Mouse (Mus musculus): ENCODE measurements around the gene Grin2a. TPM values are rescaled to one million over a fixed set of nuclear protein-coding genes. Genes with fewer than 3 reads are reported as not detected.

Grin2a gene
- polyA plus RNA-seq, 1 experiment from 2014 or later = 2.2 TPM

GRCm38 (mm10) chr16:9959340-9959739, 36.0 kb downstream of the Grin2a start:
- H3K9ac ChIP-seq = no peak overlapping the region
- H3K27ac ChIP-seq = no peak overlapping the region
- no peak overlapping the region for H3K4me3 ChIP-seq
- H3K4me1 ChIP-seq = no peaks in the 10 kb centered on the region
- 68% methylated on average over 1 of the region's 1 CpGs for WGBS
- H3K27me3 ChIP-seq = no peaks in the 10 kb centered on the region
- no peaks in the 10 kb centered on the region for H3K36me3 ChIP-seq
- H3K4me2 ChIP-seq (replicated peaks) = no peak overlapping the region
- H3K9me3 ChIP-seq = no peaks in the 10 kb centered on the region
- no peak for ATAC-seq (ENCODE audit: low FRiP score, low read depth)

DNA sequence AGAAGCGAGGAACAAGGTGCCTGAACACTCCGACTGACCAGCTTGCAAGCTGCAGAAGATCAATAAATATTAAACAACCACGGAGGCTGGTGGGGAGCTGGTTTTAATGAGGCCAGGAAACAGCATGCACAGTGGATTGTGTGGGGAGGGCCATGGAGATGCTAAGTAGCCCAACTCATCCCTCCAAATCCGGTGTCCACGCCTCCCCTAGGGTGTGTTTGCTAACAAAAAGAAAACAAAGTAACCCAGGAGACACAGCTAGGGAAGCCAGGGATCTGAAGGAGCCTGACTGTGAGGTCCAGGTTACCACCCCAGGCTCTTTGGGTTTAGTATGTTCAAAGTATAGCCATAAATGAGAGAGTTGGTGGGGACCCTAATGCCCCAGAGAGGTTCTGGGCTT, 41.1 kb downstream of the Grin2a start:
- H3K4me1 ChIP-seq = no peaks in the 10 kb centered on the region
- no peak overlapping the region for H3K4me3 ChIP-seq
- no peaks in the 10 kb centered on the region for H3K9me3 ChIP-seq
- no peak overlapping the region for H3K27ac ChIP-seq
- H3K36me3 ChIP-seq = no peaks in the 10 kb centered on the region
- ATAC-seq (ENCODE audit: low FRiP score, low read depth) = no peak
- WGBS = 28% methylated on average over 5 of the region's 5 CpGs
- H3K4me2 ChIP-seq (replicated peaks) = no peak overlapping the region
- no peak overlapping the region for H3K9ac ChIP-seq
- H3K27me3 ChIP-seq = no peaks in the 10 kb centered on the region

GRCm38 (mm10) chr16:9953396-9953831, 41.9 kb downstream of the Grin2a start:
- WGBS = 82% methylated on average over 5 of the region's 5 CpGs

GRCm38 (mm10) chr16:9949250-9949649, 46.1 kb downstream of the Grin2a start:
- H3K36me3 ChIP-seq = no peaks in the 10 kb centered on the region
- no peaks in the 10 kb centered on the region for H3K4me1 ChIP-seq
- no peaks in the 10 kb centered on the region for H3K27me3 ChIP-seq
- H3K9ac ChIP-seq = no peak overlapping the region
- no peak overlapping the region for H3K27ac ChIP-seq
- H3K4me3 ChIP-seq = no peak overlapping the region
- no peak; the same call in 1 of the 2 replicates for ATAC-seq (ENCODE audit: low FRiP score, low read depth)
- no peak overlapping the region for H3K4me2 ChIP-seq (replicated peaks)
- H3K9me3 ChIP-seq = no peaks in the 10 kb centered on the region
- 73% methylated on average over 3 of the region's 3 CpGs for WGBS

More at GRCm38 (mm10) chr16:9953396-9953831, 41.9 kb downstream of the Grin2a start:
- Histone ChIP-seq H3K9ac (no peak overlapping the region), H3K27me3 (no peaks in the 10 kb centered on the region), H3K4me1 (no peaks in the 10 kb centered on the region), H3K9me3 (no peaks in the 10 kb centered on the region), H3K36me3 (no peaks in the 10 kb centered on the region), H3K4me2 (replicated peaks) (no peak overlapping the region), H3K27ac (no peak overlapping the region), H3K4me3 (no peak overlapping the region)
- ATAC-seq (ENCODE audit: low FRiP score, low read depth) = no peak

DNA sequence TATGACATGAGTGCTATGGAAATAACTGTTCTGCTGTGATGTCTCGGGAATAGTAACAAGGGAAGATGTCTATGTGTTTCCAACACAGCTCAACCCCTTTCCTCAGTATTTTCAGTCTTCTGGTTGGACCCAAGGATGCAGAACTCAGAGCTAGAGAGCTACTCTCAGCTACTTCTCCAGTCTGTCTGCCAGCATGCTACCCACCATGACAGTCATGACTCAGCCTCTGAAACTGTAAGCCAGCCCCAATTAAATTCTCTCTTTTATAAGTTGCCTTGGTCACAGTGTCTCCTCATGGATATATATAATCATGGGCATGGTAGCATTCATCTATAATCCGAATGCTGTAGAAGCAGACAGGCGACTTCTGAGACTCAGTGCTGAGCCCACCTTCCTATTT, 47.9 kb downstream of the Grin2a start:
- H3K4me3 ChIP-seq = no peak overlapping the region
- no peak for ATAC-seq (ENCODE audit: low FRiP score, low read depth)
- no peak overlapping the region for H3K9ac ChIP-seq
- no peaks in the 10 kb centered on the region for H3K36me3 ChIP-seq
- WGBS = 85% methylated on average over 3 of the region's 3 CpGs
- no peaks in the 10 kb centered on the region for H3K9me3 ChIP-seq
- no peak overlapping the region for H3K27ac ChIP-seq
- no peaks in the 10 kb centered on the region for H3K4me1 ChIP-seq
- H3K4me2 ChIP-seq (replicated peaks) = no peak overlapping the region
- no peaks in the 10 kb centered on the region for H3K27me3 ChIP-seq

- Histone ChIP-seq H3K4me2 (replicated peaks) (no peak overlapping the region), H3K27ac (no peak overlapping the region), H3K36me3 (no peaks in the 10 kb centered on the region), H3K9ac (no peak overlapping the region), H3K4me1 (no peaks in the 10 kb centered on the region), H3K9me3 (no peaks in the 10 kb centered on the region), H3K27me3 (no peaks in the 10 kb centered on the region), H3K4me3 (no peak overlapping the region)
- 66% methylated on average over 5 of the region's 5 CpGs for WGBS
- no peak for ATAC-seq (ENCODE audit: low FRiP score, low read depth)
Observed at GRCm38 (mm10) chr16:9944836-9945235, 50.5 kb downstream of the Grin2a start.

GRCm38 (mm10) chr16:9941306-9941930, 53.9 kb downstream of the Grin2a start:
- H3K9me3 ChIP-seq = no peaks in the 10 kb centered on the region
- 39% methylated on average over 8 of the region's 8 CpGs for WGBS

DNA sequence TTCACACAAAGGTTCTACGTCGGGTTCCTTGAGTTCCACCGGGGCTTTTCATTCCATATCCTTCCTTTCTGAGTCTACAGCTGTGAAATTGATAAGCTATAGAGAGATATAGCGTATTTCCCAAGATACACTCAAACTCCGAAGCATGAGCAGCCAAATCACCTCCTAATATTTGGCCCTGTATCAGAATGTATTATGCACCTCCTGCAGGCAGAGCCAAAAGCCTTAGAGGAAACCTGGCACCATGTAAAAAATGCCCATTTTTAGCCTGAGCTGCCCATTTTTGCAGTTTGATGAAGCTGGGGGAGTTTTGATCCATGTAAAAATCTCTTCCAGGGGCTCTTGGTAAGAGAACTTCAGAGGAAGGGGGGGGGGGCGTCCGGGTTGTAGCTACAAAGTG, 54.6 kb downstream of the Grin2a start:
- no peak overlapping the region for H3K9ac ChIP-seq
- no peaks in the 10 kb centered on the region for H3K27me3 ChIP-seq
- no peak overlapping the region for H3K4me3 ChIP-seq
- no peak for ATAC-seq (ENCODE audit: low FRiP score, low read depth)
- H3K27ac ChIP-seq = no peak overlapping the region
- no peaks in the 10 kb centered on the region for H3K36me3 ChIP-seq
- 87% methylated on average over 7 of the region's 7 CpGs for WGBS
- no peak overlapping the region for H3K4me2 ChIP-seq (replicated peaks)
- no peaks in the 10 kb centered on the region for H3K9me3 ChIP-seq
- no peaks in the 10 kb centered on the region for H3K4me1 ChIP-seq

More at GRCm38 (mm10) chr16:9941306-9941930, 53.9 kb downstream of the Grin2a start:
- Histone ChIP-seq H3K27me3 (no peaks in the 10 kb centered on the region), H3K36me3 (no peaks in the 10 kb centered on the region), H3K4me1 (no peaks in the 10 kb centered on the region), H3K27ac (no peak overlapping the region), H3K4me3 (no peak overlapping the region), H3K9ac (no peak overlapping the region), H3K4me2 (replicated peaks) (no peak overlapping the region)
- no peak for ATAC-seq (ENCODE audit: low FRiP score, low read depth)

- no peak overlapping the region for H3K9ac ChIP-seq
- H3K36me3 ChIP-seq = no peaks in the 10 kb centered on the region
- H3K9me3 ChIP-seq = no peaks in the 10 kb centered on the region
- WGBS = 82% methylated on average over 3 of the region's 3 CpGs
- H3K4me2 ChIP-seq (replicated peaks) = no peak overlapping the region
- no peaks in the 10 kb centered on the region for H3K27me3 ChIP-seq
- H3K4me1 ChIP-seq = no peaks in the 10 kb centered on the region
- H3K27ac ChIP-seq = no peak overlapping the region
- H3K4me3 ChIP-seq = no peak overlapping the region
- ATAC-seq (ENCODE audit: low FRiP score, low read depth) = no peak
Observed at GRCm38 (mm10) chr16:9910672-9911071, 84.7 kb downstream of the Grin2a start.

DNA sequence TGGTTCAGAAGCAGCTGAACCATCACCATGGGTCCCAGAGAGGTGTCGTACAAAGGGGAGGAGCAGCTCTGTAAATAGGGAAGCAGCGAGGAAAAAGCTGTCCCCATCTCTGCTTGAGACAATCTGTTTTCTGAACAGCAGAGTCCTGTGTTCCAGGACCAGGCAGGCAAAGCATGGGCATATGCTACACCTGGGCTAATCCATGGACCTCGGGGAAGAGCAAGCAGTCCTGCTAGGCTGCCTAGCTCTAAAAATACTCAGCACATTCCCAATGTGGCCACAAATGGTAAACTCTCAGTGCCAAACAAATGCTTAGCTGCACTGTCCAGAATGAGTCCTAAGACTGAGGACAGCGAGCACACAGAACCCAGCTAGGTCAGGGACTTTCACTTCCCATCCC, 86.1 kb downstream of the Grin2a start:
- no peaks in the 10 kb centered on the region for H3K9me3 ChIP-seq
- no peak overlapping the region for H3K9ac ChIP-seq
- no peak overlapping the region for H3K4me3 ChIP-seq
- H3K36me3 ChIP-seq = no peaks in the 10 kb centered on the region
- H3K27me3 ChIP-seq = no peaks in the 10 kb centered on the region
- H3K4me2 ChIP-seq (replicated peaks) = no peak overlapping the region
- no peak overlapping the region for H3K27ac ChIP-seq
- no peaks in the 10 kb centered on the region for H3K4me1 ChIP-seq
- ATAC-seq (ENCODE audit: low FRiP score, low read depth) = no peak
- 83% methylated on average over 4 of the region's 4 CpGs for WGBS

DNA sequence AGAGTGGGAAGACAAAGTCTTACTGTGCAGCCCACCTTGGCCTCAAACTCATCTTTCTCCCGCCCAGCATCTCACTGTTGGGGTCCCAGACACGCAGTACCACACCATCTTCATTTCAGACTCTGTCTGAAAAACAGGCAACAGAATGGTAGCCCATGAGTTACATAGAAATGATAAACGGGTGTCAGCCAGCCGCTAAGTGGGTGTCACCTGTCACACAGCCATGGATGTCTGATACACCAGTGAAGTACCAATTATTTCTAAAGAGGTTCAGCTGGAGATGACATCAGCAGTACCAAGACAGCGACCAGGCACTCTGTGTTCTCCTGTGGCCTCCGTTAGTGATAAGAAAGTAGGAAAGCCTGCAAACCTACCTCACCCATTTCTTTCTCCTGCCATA, 90.9 kb downstream of the Grin2a start:
- H3K27me3 ChIP-seq = no peaks in the 10 kb centered on the region

DNA sequence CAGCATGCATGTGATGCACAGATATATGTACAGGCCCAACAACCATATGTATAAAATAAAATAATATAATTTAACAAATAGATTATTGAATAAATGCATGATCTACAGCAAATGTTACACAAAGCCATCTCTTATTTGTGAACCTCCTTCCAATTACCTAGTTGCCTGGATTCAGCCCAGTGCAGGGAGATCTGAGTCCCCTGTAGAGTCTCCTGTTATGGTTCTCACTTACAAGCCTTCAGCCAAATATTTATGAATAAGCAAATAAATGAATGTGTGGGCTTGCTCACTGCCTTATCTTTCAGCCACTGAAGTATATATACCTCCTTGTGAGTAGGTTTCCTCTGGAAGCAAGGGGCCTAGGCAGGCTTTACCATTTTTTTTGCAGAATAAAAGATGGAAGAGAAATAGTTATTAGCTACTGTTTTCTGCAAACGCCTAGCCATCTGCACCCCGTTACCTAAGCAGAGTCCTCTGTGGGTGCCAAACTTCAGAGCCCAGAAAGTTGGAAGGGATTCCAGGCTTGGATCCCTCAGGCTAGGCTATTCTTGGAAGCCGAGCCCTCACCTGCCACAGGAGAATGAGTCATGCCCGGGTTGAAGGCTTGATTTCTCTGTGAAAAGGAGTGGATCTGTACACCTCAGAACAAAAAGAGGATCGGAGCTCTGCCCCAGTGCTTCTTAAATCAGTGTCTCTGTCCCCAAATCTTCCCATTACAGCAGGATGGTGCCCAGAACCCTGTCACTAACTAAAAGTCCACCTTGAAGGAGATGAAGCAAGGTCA, 92.5 kb downstream of the Grin2a start:
- Histone ChIP-seq H3K4me2 (replicated peaks) (no peak overlapping the region), H3K9ac (no peak overlapping the region), H3K4me1 (no peaks in the 10 kb centered on the region), H3K27me3 (no peaks in the 10 kb centered on the region), H3K4me3 (no peak overlapping the region), H3K9me3 (no peaks in the 10 kb centered on the region), H3K27ac (no peak overlapping the region), H3K36me3 (no peaks in the 10 kb centered on the region)
- WGBS = 77% methylated on average over 5 of the region's 5 CpGs
- ATAC-seq (ENCODE audit: low FRiP score, low read depth) = no peak

More for the DNA sequence above, 90.9 kb downstream of the Grin2a start:
- Histone ChIP-seq H3K27ac (no peak overlapping the region), H3K4me2 (replicated peaks) (no peak overlapping the region), H3K4me3 (no peak overlapping the region), H3K9me3 (no peaks in the 10 kb centered on the region), H3K9ac (no peak overlapping the region), H3K4me1 (no peaks in the 10 kb centered on the region), H3K36me3 (no peaks in the 10 kb centered on the region)
- ATAC-seq (ENCODE audit: low FRiP score, low read depth) = no peak
- WGBS = 87% methylated on average over 6 of the region's 6 CpGs
